Mouse (Mus musculus) kidney, adult 2 months (tissue): ENCODE measurements around the gene Tmem151a. TPM values are rescaled to one million over a fixed set of nuclear protein-coding genes. Genes with fewer than 3 reads are reported as not detected.
"Not testable (repeated sequence)": the region's sequence is repeated elsewhere in the genome, so short reads cannot be mapped to it uniquely, and the experiment has no call there.

Source experiments
- DNase-seq: peaks from one replicate; pipeline ENCODE4 v3.0.0; 2021
- H3K27ac ChIP-seq: fragments of 200-500 bp; 2 replicates; pipeline ENCODE4 v1.5.1; 2012; ENCODE audit warnings: low read depth, low read length, control low read depth, inconsistent platforms; ENCODE audit not compliant: insufficient read depth
- H3K27me3 ChIP-seq: fragments of 200-500 bp; replicated peaks from 2 replicates; pipeline ENCODE4 v1.6.1; 2012; ENCODE audit warnings: mild to moderate bottlenecking, moderate library complexity, low read length, inconsistent platforms; ENCODE audit not compliant: control insufficient read depth, insufficient read depth
- H3K36me3 ChIP-seq: fragments of 200-500 bp; 2 replicates; pipeline ENCODE4 v1.6.1; 2012; ENCODE audit warnings: mild to moderate bottlenecking, moderate library complexity, low read length, inconsistent platforms; ENCODE audit not compliant: control insufficient read depth, insufficient read depth
- H3K4me1 ChIP-seq: fragments of 200-500 bp; 2 replicates; pipeline ENCODE4 v1.6.1; 2011; ENCODE audit warnings: low read length; ENCODE audit not compliant: control insufficient read depth, insufficient read depth
- H3K4me3 ChIP-seq: fragments of 200-500 bp; 2 replicates; pipeline ENCODE4 v1.5.1; 2011; ENCODE audit warnings: mild to moderate bottlenecking, low read depth, low read length, control low read depth; ENCODE audit not compliant: insufficient read depth
- CTCF ChIP-seq: fragments of 200-500 bp; conservative IDR thresholded peaks from 2 replicates; pipeline ENCODE4 v1.5.1; 2011; ENCODE audit warnings: low read depth, mild to moderate bottlenecking, control low read depth, low read length, moderate library complexity, mixed read lengths; ENCODE audit not compliant: insufficient read depth, insufficient read length
- POLR2A ChIP-seq: fragments of 200-500 bp; IDR thresholded peaks from one replicate; pipeline ENCODE4 v1.6.1; 2011; ENCODE audit warnings: low read depth, low read length, control low read depth
- WGBS: fragments of 180-500 bp; shearing (Covaris S2); methylation state at CpG from one replicate; pipeline ENCODE4 v1.1.7; 2018; 5-methylcytosine and 5-hydroxymethylcytosine counted together
- polyA plus RNA-seq: library from polyadenylated mRNA; depleted of rRNA; stranded (reverse); fragments of >200 nt; gene quantifications from 2 replicates; pipeline ENCODE4 v1.2.3, GENCODE M21; 2012

Gene Tmem151a
- polyA plus RNA-seq, 1 experiment: 4.9 TPM

DNA sequence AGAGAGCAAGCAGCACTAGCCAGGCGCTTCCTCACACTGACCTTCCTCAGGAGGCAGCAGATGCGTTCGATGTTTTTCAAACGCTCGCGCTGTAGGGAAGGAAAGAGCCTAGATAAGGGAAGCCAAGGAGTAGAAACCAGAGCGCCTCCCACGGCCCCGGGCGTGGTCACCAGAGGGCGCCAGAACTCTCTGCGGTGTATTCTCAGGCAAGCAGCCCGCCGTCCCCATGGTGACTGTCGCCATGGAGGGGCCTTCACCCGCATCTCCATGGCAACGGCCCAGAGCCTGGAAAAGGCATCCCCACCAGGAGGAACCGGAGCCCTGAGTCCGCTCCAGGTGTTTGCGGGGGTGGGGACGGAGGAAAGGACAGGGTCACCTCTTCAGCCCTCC, 8.9 kb upstream of the Tmem151a start:
- H3K4me3 ChIP-seq: no peak overlapping the region
- TF ChIP-seq CTCF (peak; percentile 79), POLR2A (no peak)
- 2% methylated on average over 21 of the region's 21 CpGs for WGBS
- peak; percentile 93 for DNase-seq
- no peaks in the 10 kb centered on the region for H3K27me3 ChIP-seq
- peaks cover 1% of the 10 kb centered on the region; the same call in 1 of the 2 replicates for H3K4me1 ChIP-seq
- no peak overlapping the region for H3K27ac ChIP-seq
- no peaks in the 10 kb centered on the region for H3K36me3 ChIP-seq

DNA sequence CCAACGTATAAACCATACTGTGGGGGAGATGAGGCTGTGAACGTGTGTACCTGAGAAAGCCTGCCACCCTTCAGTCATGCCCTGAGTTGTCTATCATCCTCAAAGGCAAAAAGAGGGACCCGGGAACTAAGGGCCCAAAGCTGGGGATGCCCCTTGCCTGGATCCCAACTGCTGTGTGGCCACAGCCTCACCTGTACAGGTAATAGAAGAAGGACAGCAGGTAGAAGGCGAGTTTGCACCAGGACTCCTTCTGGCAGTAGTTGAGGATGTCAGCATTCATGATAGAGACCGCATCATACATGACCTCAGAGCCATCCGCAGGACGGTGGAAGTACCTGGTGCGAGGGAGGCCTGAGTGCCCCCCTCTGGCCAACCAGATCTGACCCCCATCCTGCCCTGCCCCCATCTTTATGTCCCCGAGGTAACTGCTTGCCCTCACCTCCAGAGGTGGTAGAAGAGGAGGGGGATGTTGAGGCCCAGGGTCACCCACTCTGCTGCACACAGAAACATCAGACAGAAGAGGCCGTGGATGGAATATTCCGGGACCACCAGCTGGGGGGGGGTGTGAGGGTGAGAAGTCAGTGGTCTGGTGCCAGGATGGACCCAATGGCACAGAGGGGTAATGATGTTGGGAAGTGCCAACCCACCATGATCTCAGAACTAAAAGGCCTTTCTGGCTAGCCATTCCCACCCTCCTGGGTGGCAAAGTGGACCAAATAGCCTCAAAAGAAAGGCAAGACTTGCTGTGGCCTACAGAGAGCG, 8.3 kb upstream of the Tmem151a start:
- Histone ChIP-seq H3K4me1 (peaks cover 5% of the 10 kb centered on the region; the same call in 1 of the 2 replicates), H3K36me3 (no peaks in the 10 kb centered on the region), H3K27me3 (no peaks in the 10 kb centered on the region), H3K4me3 (no peak overlapping the region), H3K27ac (no peak overlapping the region)
- DNase-seq: no peak
- 72% methylated on average over 12 of the region's 12 CpGs for WGBS
- TF ChIP-seq CTCF: no peak
- no peak for TF ChIP-seq POLR2A

DNA sequence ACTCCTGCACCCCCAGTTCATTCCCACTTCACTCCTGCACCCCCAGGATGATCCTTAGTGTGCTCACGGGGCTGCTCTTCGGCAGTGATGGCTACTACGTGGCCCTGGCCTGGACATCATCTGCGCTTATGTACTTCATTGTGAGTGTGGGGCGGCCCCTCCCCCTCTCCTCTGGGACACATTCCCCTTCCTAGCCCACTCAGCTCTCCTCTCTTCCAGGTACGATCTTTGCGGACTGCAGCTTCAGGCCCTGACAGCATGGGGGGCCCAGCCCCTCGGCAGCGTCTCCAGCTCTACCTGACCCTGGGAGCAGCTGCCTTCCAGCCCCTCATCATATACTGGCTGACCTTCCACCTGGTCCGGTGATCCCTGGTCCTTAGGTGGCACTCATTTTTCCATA, 6.8 kb upstream of the Tmem151a start:
- Histone ChIP-seq H3K27ac (no peak overlapping the region), H3K4me3 (no peak overlapping the region), H3K27me3 (no peaks in the 10 kb centered on the region), H3K36me3 (no peaks in the 10 kb centered on the region), H3K4me1 (peaks cover 10% of the 10 kb centered on the region)
- DNase-seq: no peak
- WGBS: 95% methylated on average over 10 of the region's 10 CpGs
- no peak for TF ChIP-seq CTCF
- no peak for TF ChIP-seq POLR2A

DNA sequence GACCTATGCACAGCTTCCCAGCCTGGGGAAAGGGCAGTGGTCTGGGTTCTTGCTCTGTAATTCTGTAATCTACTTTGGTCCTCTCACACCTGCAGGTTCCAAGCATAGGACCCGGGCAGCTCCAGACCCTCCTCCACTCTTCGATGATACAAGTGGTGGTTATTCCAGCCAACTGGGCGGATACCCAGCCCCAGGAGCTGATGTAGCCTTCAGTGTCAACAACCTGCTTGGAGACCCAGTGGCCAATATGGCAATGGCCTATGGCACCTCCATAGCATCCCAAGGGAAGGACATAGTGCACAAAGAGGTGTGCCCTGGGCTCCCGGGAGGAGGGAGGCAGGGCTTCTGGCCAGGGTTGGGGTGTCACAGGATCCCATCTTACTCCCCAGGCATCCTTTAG, 4.0 kb upstream of the Tmem151a start:
- H3K4me1 ChIP-seq: peaks cover 13% of the 10 kb centered on the region
- peak overlapping the region; percentile 84; the same call in 1 of the 2 replicates for H3K4me3 ChIP-seq
- no peaks in the 10 kb centered on the region for H3K27me3 ChIP-seq
- 87% methylated on average over 4 of the region's 4 CpGs for WGBS
- no peak for TF ChIP-seq POLR2A
- TF ChIP-seq CTCF: no peak
- DNase-seq: no peak
- H3K27ac ChIP-seq: no peak overlapping the region
- H3K36me3 ChIP-seq: no peaks in the 10 kb centered on the region

DNA sequence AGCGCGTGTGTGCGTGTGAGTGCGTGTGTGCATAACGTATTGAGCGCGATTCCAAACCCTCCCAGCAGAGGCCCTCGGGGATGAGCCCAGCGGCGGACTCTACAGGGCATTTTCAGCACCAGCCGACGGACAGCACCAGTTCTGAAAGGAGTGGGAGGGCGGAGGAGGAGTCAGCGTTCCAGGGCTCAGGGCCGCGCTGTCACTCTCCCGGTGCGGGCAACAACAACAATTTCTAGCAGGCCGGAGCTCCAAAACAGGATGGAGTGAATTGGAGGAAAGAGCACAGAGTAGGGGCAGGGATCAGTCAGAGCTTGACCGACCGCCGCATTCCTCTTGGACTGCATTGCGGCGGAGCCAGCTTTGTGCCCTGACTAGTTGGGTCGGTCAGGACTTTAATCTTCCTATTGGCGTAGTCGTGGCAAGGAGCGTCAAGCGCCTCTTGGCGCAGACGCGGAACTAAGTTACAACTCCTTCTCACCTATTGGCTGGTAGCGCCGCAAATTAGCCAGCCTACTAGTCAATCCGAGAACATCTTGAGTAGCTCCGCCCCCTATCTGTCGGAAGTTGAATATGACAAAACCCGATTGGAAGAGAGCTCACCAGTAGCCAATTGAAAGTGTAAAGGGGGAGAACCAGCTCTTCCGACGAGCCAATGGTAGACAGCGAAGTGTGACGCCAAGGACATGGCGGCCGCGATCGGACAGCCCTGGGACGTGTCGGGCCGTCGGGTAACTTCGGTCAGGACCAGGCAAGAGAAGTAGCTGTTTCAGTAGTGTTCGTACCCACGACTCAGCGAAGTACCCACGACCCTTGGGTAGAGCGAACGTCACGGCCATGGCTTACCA, 2.8 kb upstream of the Tmem151a start, which contains the start of gene Yif1a:
TSS of gene Yif1a (plus strand) at position 655 of the 845 bp plus-strand sequence.
- TF ChIP-seq CTCF (peak; percentile 57), POLR2A (peak; percentile 78)
- WGBS: under 1% methylated on average over 58 of the region's 58 CpGs
- no peaks in the 10 kb centered on the region for H3K36me3 ChIP-seq
- peaks cover 13% of the 10 kb centered on the region for H3K4me1 ChIP-seq
- H3K4me3 ChIP-seq: peak within 1 kb of the TSS; percentile 84
- no peaks in the 10 kb centered on the region for H3K27me3 ChIP-seq
- DNase-seq: peak; percentile 100
- H3K27ac ChIP-seq: peak within 1 kb of the TSS; percentile 64

DNA sequence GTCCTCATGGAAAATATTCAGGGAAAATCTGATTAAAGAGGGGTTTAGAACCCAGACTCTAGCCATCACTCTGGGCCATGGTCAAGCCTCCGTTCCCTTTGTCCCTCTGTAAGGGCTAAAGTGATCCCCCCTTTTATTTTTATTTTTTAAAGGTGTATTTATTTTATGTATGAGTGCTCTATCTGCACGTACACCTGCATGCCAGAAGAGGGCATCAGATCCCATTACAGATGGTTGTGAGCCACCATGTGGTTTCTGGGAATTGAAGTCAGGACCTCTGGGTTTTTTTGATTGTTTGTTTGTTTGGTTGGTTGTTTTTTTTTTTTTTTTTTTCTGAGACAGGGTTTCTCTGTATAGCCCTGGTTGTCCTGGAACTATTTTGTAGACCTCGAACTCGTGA, 1.2 kb upstream of the Tmem151a start:
- 66% methylated on average over 4 of the region's 4 CpGs for WGBS
- not testable (repeated sequence) for DNase-seq, H3K36me3 ChIP-seq, H3K27ac ChIP-seq, H3K4me3 ChIP-seq, H3K27me3 ChIP-seq
- H3K4me1 ChIP-seq: peaks cover 13% of the 10 kb centered on the region

DNA sequence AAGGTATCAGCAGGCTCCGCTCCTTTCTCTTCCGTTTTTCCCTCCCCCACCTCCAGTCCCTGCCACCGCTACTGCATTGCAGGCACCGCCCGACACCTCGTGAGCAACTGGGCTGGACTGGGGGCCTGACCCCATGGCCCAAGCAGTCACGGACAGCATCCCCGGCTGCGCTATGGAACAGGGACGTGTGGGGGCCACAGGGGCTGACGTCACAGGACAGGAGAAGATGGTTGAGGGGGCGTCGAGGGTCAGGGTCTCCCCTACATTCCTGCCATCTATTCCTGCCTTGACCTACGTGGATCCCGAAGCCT, 542 bp downstream of the Tmem151a start:
- DNase-seq: no peak
- WGBS: 5% methylated on average over 15 of the region's 15 CpGs
- Histone ChIP-seq H3K36me3 (no peaks in the 10 kb centered on the region), H3K4me1 (peaks cover 13% of the 10 kb centered on the region), H3K27ac (no peak overlapping the region), H3K4me3 (peak overlapping the region; percentile 55), H3K27me3 (no peaks in the 10 kb centered on the region)
- TF ChIP-seq POLR2A (no peak), CTCF (no peak)
